Mouse (Mus musculus): ENCODE measurements around the gene Sstr4. TPM values are rescaled to one million over a fixed set of nuclear protein-coding genes. Genes with fewer than 3 reads are reported as not detected.
A peak's percentile ranks its signal among the peaks of the same experiment; 100 is the strongest.

Gene Sstr4
- total RNA-seq, 1 experiment from 2014 or later: not detected

DNA sequence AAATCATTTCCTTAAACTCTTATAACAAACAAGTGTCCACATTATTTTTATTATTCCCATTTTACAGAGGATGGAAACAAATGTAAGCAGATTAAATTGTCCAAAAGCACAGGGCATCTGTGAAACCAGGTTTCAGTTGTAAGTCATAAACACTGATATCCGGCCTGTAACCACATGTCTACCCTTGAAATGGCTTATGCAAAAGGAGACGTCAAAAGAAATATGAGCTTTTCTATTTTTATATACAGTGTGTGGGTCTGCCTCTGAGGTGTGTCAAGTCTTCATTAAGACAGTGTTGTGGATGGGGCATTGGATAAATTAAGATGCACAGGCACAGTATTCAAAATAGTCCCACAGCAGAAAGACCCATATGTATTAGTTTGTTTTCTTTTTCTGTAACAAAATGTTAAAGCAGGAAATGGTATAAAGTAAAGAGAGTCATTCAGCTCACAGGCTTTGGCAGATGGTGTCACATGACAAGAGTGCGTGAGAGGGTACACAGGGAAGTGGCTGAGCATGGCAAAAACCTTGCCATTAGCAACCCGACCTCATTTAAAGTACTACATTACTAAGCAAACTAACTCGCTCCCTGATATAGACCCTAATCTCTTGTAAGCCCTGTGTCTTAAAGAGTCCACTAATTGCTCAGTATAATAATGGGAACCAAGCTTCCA, 30.7 kb downstream of the Sstr4 start:
- ATAC-seq (replicated peaks; ENCODE audit: low read depth, poor library complexity, severe bottlenecking): peak; percentile 61

DNA sequence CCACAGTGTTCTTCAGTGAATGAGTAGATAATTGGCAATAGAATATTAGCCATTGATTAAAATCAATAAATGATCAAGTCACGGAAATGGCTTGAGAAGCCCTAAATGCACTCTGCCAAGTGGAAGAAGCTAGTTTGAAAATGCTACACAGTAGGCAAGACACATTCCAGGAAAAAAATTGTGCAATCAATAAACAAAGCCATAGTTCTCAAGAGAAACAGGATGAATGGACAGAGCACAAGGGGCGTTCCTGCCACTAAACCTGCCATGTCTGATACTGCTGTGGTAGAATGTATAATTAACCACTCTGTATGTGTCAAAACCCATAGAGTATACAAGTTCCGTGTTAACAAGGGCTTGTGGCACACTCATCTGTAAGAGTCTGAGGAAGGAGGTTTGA, 32.4 kb downstream of the Sstr4 start:
- no peak for ATAC-seq (replicated peaks; ENCODE audit: low read depth, poor library complexity, severe bottlenecking)

DNA sequence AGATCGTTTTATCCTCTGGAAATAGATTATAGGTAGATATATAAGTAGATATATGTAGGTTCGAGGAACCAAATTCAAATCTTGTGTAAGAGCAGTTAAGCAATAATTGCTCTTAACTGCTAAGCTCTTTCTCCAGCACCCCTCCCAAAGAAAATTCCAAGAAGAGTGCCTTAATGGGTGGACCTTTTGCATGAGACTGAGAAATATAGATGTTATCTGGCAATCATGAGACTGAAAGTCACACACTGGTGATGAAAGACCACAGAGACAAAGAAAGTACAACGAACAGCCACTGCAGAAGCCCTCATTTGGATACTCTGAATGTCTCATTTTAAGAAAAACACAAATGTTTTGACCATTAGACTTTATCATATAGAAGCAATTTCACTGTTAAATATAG, 33.4 kb downstream of the Sstr4 start:
- 0 out of 2 replicates have a peak, but pooled peaks have one; percentile 26 for ATAC-seq (replicated peaks; ENCODE audit: low read depth, poor library complexity, severe bottlenecking)

DNA sequence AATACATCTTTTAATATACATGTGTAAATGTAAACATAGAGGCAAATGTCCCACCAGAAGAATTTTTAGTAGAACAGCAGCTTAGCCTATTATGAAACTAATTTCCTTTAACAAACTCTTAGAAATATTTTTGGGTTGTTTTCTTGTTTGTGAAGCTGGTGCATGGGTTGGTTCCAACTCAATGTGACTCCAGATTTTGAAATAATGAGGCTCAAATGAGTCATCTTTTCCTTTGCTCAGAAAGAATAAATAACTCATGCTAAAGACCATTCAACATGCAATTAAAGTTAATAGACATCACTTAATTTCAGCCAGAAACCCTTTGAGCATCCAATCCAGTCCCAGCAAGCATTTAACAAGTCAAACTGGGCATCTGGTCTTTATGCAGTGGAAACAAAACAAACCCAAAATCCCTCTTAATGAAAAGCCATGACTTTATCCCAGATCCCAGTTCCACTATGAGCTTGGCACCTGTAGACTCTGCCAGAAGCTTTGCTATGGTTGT, 33.9 kb downstream of the Sstr4 start:
- no peak for ATAC-seq (replicated peaks; ENCODE audit: low read depth, poor library complexity, severe bottlenecking)

DNA sequence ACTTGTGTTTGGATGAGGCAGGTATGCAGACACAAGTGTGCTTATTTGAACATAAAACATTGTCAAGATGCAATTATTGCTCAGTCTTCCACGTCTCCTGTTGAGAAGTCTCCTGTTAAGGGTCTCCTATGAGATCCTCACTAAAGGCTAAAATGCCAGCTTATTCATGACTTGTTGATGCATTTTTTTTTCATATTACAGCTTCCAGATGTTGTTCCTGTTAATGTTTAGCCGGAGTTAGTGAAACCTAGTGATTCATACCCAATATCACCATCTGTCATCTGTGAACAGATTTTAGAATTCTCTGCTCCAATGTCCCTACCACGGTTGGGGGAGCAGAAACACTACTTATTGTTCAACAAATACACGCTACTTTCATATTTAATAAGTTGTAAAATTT, 35.8 kb downstream of the Sstr4 start:
- ATAC-seq (replicated peaks; ENCODE audit: low read depth, poor library complexity, severe bottlenecking): no peak

DNA sequence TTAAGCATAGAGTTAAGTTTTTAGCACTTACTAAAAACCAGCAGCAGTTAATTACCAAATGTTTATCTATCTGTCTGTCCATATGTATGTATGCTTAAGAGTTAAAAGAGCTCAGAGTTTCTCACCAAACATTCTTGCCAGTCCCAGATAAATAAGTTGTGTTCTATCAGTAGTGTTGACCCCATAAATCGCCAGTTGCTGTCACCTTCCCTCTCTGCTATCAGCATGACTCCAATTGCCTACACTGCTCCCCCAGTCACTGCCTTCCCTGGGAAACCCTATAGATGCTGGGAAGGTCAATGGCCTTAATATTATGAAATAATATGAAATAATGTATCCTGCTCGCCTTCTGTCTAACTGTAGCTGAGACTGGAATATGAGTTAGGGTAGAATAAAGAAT, 37.2 kb downstream of the Sstr4 start:
- no peak for ATAC-seq (replicated peaks; ENCODE audit: low read depth, poor library complexity, severe bottlenecking)

DNA sequence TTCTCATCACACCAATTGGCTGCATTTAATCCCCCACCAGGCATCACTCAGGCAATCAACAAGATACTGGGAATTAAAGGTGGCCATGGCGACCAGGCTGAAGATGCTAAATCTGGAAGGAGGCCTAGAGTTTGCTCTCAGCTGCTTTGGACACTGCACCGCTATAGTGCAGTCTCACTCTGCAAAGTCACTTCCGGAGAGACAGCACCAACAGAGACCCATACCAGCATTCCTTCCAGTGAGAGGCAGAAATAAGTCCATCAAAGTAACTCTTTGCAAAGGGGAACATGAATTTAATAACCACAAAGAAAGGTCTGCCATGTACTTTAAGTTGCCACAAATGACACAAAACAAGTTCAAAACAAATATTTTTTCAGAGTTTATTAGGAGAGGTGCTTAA, 41.1 kb downstream of the Sstr4 start:
- peak; percentile 62 for ATAC-seq (replicated peaks; ENCODE audit: low read depth, poor library complexity, severe bottlenecking)

DNA sequence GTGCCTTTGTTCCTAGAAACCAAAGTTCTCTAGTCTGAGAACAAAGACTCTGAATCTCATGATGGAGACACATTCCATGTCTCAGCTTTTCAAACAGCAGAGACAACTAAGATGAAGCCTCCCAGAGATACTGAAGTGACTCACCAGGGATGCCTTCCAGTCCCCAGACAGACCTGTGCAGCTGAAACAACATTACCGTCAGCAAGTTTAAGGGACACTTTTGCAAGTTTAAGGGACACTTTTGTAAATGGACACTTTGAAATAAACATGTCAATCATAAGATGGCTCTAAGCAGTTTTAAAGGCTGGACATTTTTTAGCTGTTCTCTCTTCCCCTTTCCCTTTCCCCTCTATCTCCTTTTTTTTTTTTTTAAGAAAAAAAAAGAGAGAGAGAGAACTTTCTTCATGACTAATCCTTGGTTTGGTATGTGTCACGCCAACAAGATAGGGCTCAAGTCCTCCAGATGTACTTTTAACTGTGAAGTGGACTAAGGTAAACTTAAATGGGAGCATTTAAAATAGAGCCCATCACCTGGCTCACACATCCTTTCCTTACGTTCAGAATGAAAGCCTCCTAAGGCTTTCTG, 44.6 kb downstream of the Sstr4 start:
- ATAC-seq (replicated peaks; ENCODE audit: low read depth, poor library complexity, severe bottlenecking): no peak

DNA sequence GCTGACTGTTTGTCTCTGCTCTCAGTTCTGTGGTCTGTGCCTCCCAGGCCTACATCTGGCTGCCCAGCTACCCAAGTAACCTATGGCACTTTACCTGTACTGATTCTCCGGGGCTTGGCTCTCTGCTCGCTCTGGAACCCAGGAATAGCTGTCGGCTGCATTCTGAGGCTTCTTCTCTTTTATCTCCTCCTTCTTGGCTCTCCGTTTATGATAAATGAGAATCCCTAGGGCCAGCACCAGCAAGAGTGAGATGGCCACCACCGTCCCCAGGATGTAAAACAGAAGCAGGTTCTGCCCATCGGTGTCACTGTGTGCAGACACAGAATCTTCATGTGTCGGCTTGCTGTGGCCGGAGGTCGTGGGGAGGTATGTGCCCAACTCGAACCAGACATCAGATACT, 46.3 kb downstream of the Sstr4 start:
- no peak for ATAC-seq (replicated peaks; ENCODE audit: low read depth, poor library complexity, severe bottlenecking)

DNA sequence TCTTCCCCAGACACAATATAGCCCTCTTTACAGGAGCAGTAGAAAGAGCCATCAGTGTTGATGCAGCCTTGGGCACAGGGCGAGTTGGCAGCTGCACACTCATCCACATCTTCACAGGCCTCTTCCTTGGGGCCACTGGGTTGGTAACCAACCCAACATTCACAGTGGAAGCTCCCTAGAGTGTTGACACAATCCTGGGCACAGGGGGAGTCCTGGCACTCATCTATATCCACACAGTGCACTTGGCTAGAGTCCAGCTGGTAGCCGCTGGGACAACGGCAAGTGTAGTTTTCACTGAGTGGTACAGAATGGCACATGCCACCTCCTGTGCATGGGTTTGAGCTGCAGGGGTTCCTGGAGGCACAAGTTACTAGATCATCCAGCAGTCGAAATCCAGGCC, 47.0 kb downstream of the Sstr4 start:
- ATAC-seq (replicated peaks; ENCODE audit: low read depth, poor library complexity, severe bottlenecking): no peak

DNA sequence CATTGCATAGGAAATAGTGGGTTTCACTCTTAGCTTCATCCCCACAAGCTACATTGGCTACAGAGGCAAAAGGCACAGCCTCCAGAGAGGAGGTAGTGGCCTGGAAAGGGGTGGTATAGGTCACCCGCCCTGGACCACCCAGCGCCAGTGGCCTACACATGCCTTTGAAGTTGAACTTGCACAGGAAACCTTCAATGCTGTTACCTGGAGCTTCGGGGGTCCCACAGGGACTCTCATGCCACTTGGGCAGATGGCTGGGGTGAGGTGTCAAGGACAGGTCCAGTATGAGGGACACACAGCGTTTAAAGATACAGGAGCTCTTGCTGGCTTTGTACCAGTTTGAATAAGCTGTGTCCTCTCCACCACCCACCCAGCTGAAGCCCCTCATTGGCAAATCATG, 47.6 kb downstream of the Sstr4 start:
- ATAC-seq (replicated peaks; ENCODE audit: low read depth, poor library complexity, severe bottlenecking): no peak

DNA sequence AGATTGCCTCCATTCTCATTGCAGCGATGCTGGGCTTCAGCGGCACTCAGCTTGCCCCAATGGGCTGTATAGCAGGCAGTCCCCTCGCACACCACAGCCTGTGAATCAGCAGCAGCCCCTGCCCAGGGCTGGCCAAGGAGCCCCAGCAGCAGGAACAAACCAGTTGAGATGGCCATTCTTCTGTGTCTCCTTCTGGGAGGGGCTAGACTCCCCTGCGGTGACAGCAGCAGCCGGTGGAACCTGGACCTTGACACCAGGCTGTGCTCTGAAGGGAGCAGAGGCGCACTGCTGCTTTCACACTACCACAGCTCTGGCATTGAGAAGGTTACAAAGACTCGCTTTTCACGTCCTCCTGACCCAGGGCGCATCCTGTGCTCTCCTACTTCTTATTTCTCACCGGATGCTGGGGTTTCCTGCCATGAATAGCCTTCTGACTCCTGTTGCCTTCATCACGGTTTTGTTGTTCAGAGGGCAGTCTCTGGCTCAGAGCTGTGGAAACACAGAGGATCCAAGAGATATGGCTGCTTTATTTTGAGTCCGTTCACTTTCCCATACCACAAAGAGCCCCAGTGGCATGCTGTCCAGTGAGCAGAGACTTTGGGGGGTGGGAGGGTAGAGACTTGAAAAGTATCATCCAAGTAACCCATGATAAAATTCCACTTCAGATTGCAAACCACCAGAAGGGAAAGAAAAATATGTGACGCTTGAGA, 48.3 kb downstream of the Sstr4 start, which contains the start of gene Cd93:
Gene Cd93 (minus strand): TSS at position 315 of the 710 bp plus-strand sequence.
- ATAC-seq (replicated peaks; ENCODE audit: low read depth, poor library complexity, severe bottlenecking): peak; percentile 73

DNA sequence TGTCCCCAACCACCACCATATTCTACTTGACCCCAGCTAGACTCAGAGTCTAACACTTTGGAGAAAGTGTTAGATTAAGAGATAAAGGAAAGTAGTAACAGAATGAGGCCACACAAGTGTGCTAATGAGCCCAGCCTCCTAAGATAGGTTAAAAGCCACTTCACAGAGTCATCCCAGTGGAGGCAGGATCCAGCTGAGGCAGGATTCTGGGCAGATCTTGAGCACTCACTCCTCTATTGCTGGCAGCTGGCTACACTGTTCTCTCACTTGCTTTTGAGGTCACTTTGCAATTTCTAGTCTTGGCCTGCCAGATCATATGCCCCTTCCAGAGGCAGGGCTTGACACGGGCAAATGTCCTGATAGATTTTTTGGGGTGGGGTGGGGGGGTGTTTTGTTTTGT, 49.3 kb downstream of the Sstr4 start:
- ATAC-seq (replicated peaks; ENCODE audit: low read depth, poor library complexity, severe bottlenecking): no peak

DNA sequence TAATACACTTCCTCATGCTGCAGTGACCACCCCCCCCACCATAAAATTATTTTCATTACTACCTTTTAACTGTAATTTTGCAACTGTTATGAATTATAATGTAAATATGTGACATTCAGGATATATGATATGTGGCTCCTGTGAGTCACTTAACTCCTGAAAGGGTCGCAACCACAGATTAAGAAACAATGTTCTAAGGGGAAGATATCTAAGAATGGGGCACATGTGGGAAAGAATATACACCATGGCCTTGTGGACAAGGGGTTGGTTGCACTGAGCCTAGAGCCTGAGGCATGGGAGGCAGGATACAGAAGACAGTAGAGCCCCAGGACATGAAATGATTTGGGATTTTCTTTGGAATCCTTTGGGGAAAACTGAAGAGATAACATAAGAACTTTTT, 50.5 kb downstream of the Sstr4 start:
- ATAC-seq (replicated peaks; ENCODE audit: low read depth, poor library complexity, severe bottlenecking): no peak

Other genes starting within 250 kb of the Sstr4 start
- 5.6 and 5.8 TPM in 2 replicates for gene Thbd, start 12.8 kb downstream of the Sstr4 start, total RNA-seq (2017)
- 118 TPM in 2 replicates for gene Cd93, start 48.2 kb downstream of the Sstr4 start, total RNA-seq (2017)

Data from common myeloid progenitor, adult 5-6 weeks (primary cell).